Mouse (Mus musculus) midbrain, embryonic 13.5 days (tissue): ENCODE data around the gene Ccdc163. TPM values are rescaled to one million over a fixed set of nuclear protein-coding genes. Genes with fewer than 3 reads are reported as not detected.

Experiments used
- ATAC-seq: fragments of 200-750 bp; cut with Nextera tagmentation; 2 replicates; pipeline ENCODE4 v1.8.0; 2017; ENCODE audit warnings: mild to moderate bottlenecking, moderate TSS enrichment, moderate library complexity
- H3K27ac ChIP-seq: fragments of 300-500 bp; sonication (generic); 2 replicates; pipeline ENCODE4 v1.5.1; 2015; ENCODE audit warnings: inconsistent platforms, mild to moderate bottlenecking, moderate library complexity
- H3K27me3 ChIP-seq: fragments of 300-500 bp; sonication (generic); 2 replicates; pipeline ENCODE4 v1.6.1; 2015; ENCODE audit warnings: mild to moderate bottlenecking, inconsistent platforms
- H3K36me3 ChIP-seq: fragments of 300-500 bp; sonication (generic); 2 replicates; pipeline ENCODE4 v1.6.1; 2015; ENCODE audit warnings: mild to moderate bottlenecking, inconsistent platforms
- H3K4me1 ChIP-seq: fragments of 300-500 bp; sonication (generic); replicated peaks from 2 replicates; pipeline ENCODE4 v1.6.1; 2015; ENCODE audit warnings: inconsistent platforms
- H3K4me2 ChIP-seq: fragments of 300-500 bp; sonication (generic); replicated peaks from 2 replicates; pipeline ENCODE4 v1.6.1; 2015; ENCODE audit warnings: moderate library complexity, mild to moderate bottlenecking, inconsistent platforms
- H3K4me3 ChIP-seq: fragments of 300-500 bp; sonication (generic); replicated peaks from 2 replicates; pipeline ENCODE4 v1.5.1; 2015; ENCODE audit warnings: mild to moderate bottlenecking, inconsistent platforms
- H3K9ac ChIP-seq: fragments of 300-500 bp; sonication (generic); replicated peaks from 2 replicates; pipeline ENCODE4 v1.6.1; 2015; ENCODE audit warnings: mild to moderate bottlenecking, inconsistent platforms
- H3K9me3 ChIP-seq: fragments of 300-500 bp; sonication (generic); 2 replicates; pipeline ENCODE4 v1.6.1; 2016; ENCODE audit warnings: mild to moderate bottlenecking, inconsistent platforms
- WGBS: fragments of 180-500 bp; shearing (Covaris S2); methylation state at CpG from one replicate; pipeline ENCODE4 v1.1.7; 2015; 5-methylcytosine and 5-hydroxymethylcytosine counted together
- polyA plus RNA-seq: library from polyadenylated mRNA; unstranded; fragments of >200 nt; fragmentation: Nextera tagmentation; extraction: Ambion mirVana; gene quantifications from 2 replicates; pipeline ENCODE4 v1.2.1, GENCODE M21; 2015

Ccdc163 gene
- polyA plus RNA-seq, 1 experiment from 2014 or later = 18.8 TPM

DNA sequence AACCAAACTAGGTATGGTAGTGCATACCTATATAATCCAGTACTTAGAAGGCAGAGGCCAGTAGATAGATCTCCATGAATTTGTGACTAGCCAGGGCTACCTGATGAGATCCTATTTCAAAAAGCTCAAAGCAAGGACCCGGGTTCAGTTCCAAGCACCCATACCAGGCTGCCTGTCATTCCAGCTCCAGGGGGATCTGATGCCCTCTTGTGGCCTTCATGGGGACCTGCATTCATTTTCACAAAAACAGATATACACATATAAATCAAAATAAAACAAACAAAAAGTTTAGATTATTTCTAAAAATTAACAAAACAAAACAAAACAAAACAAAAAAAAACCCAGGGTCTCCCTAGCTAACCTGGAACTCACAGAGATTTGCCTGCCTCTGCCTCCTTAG lies 78.3 kb downstream of the Ccdc163 start:
- no peak overlapping the region for H3K4me2 ChIP-seq
- WGBS = 100% methylated on average over 1 of the region's 1 CpGs
- no peak for ATAC-seq
- H3K9me3 ChIP-seq = 0 out of 2 replicates have a peak, but pooled peaks cover 4% of the 10 kb centered on the region
- no peaks in the 10 kb centered on the region for H3K36me3 ChIP-seq
- no peaks in the 10 kb centered on the region for H3K27me3 ChIP-seq
- H3K4me1 ChIP-seq = peaks cover 9% of the 10 kb centered on the region
- H3K9ac ChIP-seq = no peak overlapping the region
- H3K4me3 ChIP-seq = no peak overlapping the region
- H3K27ac ChIP-seq = no peak overlapping the region

GRCm38 (mm10) chr4:116787985-116788760 lies 79.9 kb downstream of the Ccdc163 start:
- Histone ChIP-seq H3K4me1 (no peaks in the 10 kb centered on the region), H3K36me3 (no peaks in the 10 kb centered on the region), H3K4me3 (no peak overlapping the region), H3K27ac (no peak overlapping the region), H3K4me2 (no peak overlapping the region), H3K9me3 (0 out of 2 replicates have a peak, but pooled peaks cover 4% of the 10 kb centered on the region), H3K9ac (no peak overlapping the region), H3K27me3 (no peaks in the 10 kb centered on the region)
- ATAC-seq = no peak
- 39% methylated on average over 7 of the region's 7 CpGs for WGBS

GRCm38 (mm10) chr4:116788956-116789355 lies 80.6 kb downstream of the Ccdc163 start:
- no peak overlapping the region for H3K9ac ChIP-seq
- WGBS = 3% methylated on average over 3 of the region's 3 CpGs
- H3K4me2 ChIP-seq = no peak overlapping the region
- ATAC-seq = 0 out of 2 replicates have a peak, but pooled peaks have one; percentile 55
- H3K9me3 ChIP-seq = 0 out of 2 replicates have a peak, but pooled peaks cover 4% of the 10 kb centered on the region
- H3K4me3 ChIP-seq = no peak overlapping the region
- no peaks in the 10 kb centered on the region for H3K4me1 ChIP-seq
- no peaks in the 10 kb centered on the region for H3K27me3 ChIP-seq
- no peaks in the 10 kb centered on the region for H3K36me3 ChIP-seq
- no peak overlapping the region for H3K27ac ChIP-seq

DNA sequence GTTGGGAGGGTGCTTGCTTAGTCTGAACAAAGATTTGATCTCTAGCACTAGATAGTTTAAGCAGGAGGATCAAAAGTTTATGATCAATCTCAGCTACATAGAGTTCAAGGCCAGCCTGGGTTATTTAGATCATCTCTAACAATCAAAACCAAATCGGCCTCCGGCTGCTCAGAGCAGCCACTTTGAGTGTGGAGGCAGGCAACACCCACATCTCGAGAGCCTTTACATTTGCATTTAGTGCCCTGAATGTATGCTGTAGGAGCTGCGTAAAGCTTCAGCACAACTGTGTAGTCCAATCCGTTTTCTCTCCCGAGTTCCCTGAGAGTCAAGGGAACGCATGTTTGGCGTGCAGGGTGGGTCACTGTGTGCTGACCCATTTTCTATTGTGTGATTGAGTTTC lies 84.1 kb downstream of the Ccdc163 start:
- no peak overlapping the region for H3K27ac ChIP-seq
- no peak overlapping the region for H3K4me2 ChIP-seq
- no peak overlapping the region for H3K9ac ChIP-seq
- H3K36me3 ChIP-seq = no peaks in the 10 kb centered on the region
- no peaks in the 10 kb centered on the region for H3K27me3 ChIP-seq
- no peak for ATAC-seq
- H3K4me3 ChIP-seq = no peak overlapping the region
- H3K4me1 ChIP-seq = no peaks in the 10 kb centered on the region
- 85% methylated on average over 8 of the region's 8 CpGs for WGBS
- H3K9me3 ChIP-seq = no peaks in the 10 kb centered on the region

DNA sequence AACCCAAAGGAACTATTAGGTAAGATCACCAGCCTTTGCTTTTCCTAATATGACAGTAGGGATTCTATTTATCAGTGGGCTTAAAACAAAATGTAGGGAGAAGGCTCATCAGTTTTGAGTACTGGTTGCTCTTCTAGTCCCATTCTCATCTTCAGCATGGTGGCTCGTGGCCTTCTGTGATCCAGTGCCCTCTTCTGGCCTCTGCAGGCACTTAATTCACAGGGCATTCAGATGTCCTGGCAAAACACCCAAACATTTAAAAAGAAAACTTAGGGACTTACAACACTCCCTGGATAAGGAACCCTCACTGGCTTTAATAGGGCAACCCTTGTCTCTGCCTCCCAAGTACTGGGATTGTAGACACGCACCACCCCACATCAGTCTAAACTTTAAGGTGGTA lies 86.0 kb downstream of the Ccdc163 start:
- Histone ChIP-seq H3K4me2 (no peak overlapping the region), H3K4me3 (no peak overlapping the region), H3K27ac (no peak overlapping the region), H3K36me3 (no peaks in the 10 kb centered on the region), H3K4me1 (no peaks in the 10 kb centered on the region), H3K9me3 (no peaks in the 10 kb centered on the region), H3K27me3 (no peaks in the 10 kb centered on the region), H3K9ac (no peak overlapping the region)
- no peak for ATAC-seq
- 66% methylated on average over 2 of the region's 2 CpGs for WGBS

GRCm38 (mm10) chr4:116796442-116797110 lies 88.3 kb downstream of the Ccdc163 start:
- peaks cover 9% of the 10 kb centered on the region for H3K36me3 ChIP-seq
- no peak overlapping the region for H3K9ac ChIP-seq
- H3K9me3 ChIP-seq = no peaks in the 10 kb centered on the region
- H3K4me3 ChIP-seq = no peak overlapping the region
- 82% methylated on average over 1 of the region's 1 CpGs for WGBS
- no peak overlapping the region for H3K4me2 ChIP-seq
- ATAC-seq = no peak
- H3K4me1 ChIP-seq = no peaks in the 10 kb centered on the region
- no peaks in the 10 kb centered on the region for H3K27me3 ChIP-seq
- no peak overlapping the region for H3K27ac ChIP-seq

GRCm38 (mm10) chr4:116799901-116800300 lies 91.6 kb downstream of the Ccdc163 start:
- peaks cover 41% of the 10 kb centered on the region for H3K36me3 ChIP-seq
- no peaks in the 10 kb centered on the region for H3K9me3 ChIP-seq
- no peak overlapping the region for H3K27ac ChIP-seq
- H3K27me3 ChIP-seq = no peaks in the 10 kb centered on the region
- 38% methylated on average over 5 of the region's 5 CpGs for WGBS
- no peak overlapping the region for H3K4me2 ChIP-seq
- H3K9ac ChIP-seq = no peak overlapping the region
- no peak overlapping the region for H3K4me3 ChIP-seq
- ATAC-seq = no peak
- no peaks in the 10 kb centered on the region for H3K4me1 ChIP-seq

Other genes with a start within 250 kb of the Ccdc163 start
- gene Mast2, start 244.3 kb upstream of the Ccdc163 start, polyA plus RNA-seq = 45.0 and 47.0 TPM in 2 replicates
- gene Ipp, start 201.0 kb upstream of the Ccdc163 start, polyA plus RNA-seq = 14.4 and 15.1 TPM in 2 replicates
- gene Tmem69, start 152.6 kb upstream of the Ccdc163 start, polyA plus RNA-seq = 27.8 and 28.8 TPM in 2 replicates
- gene Gpbp1l1, start 150.9 kb upstream of the Ccdc163 start, polyA plus RNA-seq = 22.9 and 24.6 TPM in 2 replicates
- 5.8 and 5.9 TPM in 2 replicates for gene Ccdc17, start 111.9 kb upstream of the Ccdc163 start, polyA plus RNA-seq
- gene Nasp, start 80.6 kb upstream of the Ccdc163 start, polyA plus RNA-seq = 131 and 148 TPM in 2 replicates
- gene Akr1a1, start 56.8 kb upstream of the Ccdc163 start, polyA plus RNA-seq = 613 and 617 TPM in 2 replicates
- gene Prdx1, start 23.0 kb upstream of the Ccdc163 start, polyA plus RNA-seq = 516 and 536 TPM in 2 replicates
- gene Mmachc, start 103 bp upstream of the Ccdc163 start, polyA plus RNA-seq = 29.6 and 29.8 TPM in 2 replicates
- 3.7 and 4.1 TPM in 2 replicates for gene Tesk2, start 12.4 kb downstream of the Ccdc163 start, polyA plus RNA-seq
- 30.3 and 33.1 TPM in 2 replicates for gene Toe1, start 99.1 kb downstream of the Ccdc163 start, polyA plus RNA-seq
- gene Mutyh, start 99.2 kb downstream of the Ccdc163 start, polyA plus RNA-seq = 10.2 and 10.6 TPM in 2 replicates
- gene Hpdl, start 113.2 kb downstream of the Ccdc163 start, polyA plus RNA-seq = 0.62 and 1.0 TPM in 2 replicates
- 9.5 and 9.9 TPM in 2 replicates for gene Zswim5, start 168.9 kb downstream of the Ccdc163 start, polyA plus RNA-seq